Comparison of ENCODE assay signal across 16 mouse cellular contexts in the genomic region with DNA sequence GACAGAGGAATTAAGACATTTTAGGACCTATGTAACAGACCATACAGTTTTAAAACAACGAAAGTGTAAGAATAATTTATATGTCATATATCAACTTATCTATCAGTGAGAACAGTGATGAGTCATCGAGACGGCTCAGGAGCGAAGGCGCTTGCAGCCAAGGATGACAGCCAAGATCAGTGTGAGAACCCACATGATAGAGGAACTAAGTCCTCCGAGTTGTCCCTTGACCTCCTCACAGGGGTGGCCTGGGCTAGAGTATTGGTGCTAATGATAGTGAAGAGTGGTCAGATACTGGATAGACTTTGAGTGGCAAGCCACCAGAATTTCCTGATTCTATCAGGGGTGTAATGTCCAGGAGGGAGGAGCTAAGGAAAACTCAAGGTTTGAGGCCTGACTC. TPM values are rescaled to one million over a fixed set of nuclear protein-coding genes. Genes with fewer than 3 reads are reported as not detected.
DNase-seq lines count a peak whose midpoint lies in the region; ATAC-seq lines count a peak whose summit lies in the region.
"Had no signal": no experiment of that assay in that cellular context is flagged by ENCODE, and none has a peak within 500 bp of the region (broad histone marks: within the 10 kb centered on the region; RNA-seq: fewer than 3 reads in every experiment).

No protein-coding gene starts in this region.

- no peak overlapping the region for H3K4me3 ChIP-seq in intestine, embryonic 16.5 days (ENCODE audit: low read length)
- H3K4me3 ChIP-seq: embryonic facial prominence, embryonic 12.5 days; heart, embryonic 13.5 days; neural tube, embryonic 15.5 days had no signal

- ATAC-seq in intestine, embryonic 16.5 days, result peak; percentile 65
- ATAC-seq: inflammation-experienced regulatory T-cells, adult 6 months had no signal

- H3K9ac ChIP-seq in intestine, embryonic 16.5 days (ENCODE audit: low read depth, low read length), result no peak overlapping the region
- H3K9ac ChIP-seq: embryonic facial prominence, embryonic 12.5 days; heart, embryonic 13.5 days; liver, embryonic 14.5 days; neural tube, embryonic 15.5 days had no signal

- H3K4me2 ChIP-seq in intestine, embryonic 16.5 days (ENCODE audit: low read depth, low read length), result no peak overlapping the region
- H3K4me2 ChIP-seq: embryonic facial prominence, embryonic 12.5 days; heart, embryonic 13.5 days; midbrain, embryonic 11.5 days; neural tube, embryonic 15.5 days had no signal

- no peaks in the 10 kb centered on the region for H3K36me3 ChIP-seq in intestine, embryonic 16.5 days (ENCODE audit: control insufficient read depth, insufficient read depth, low read length)
- H3K36me3 ChIP-seq: embryonic facial prominence, embryonic 12.5 days; neural tube, embryonic 15.5 days had no signal

- no peaks in the 10 kb centered on the region for H3K9me3 ChIP-seq in intestine, embryonic 16.5 days (ENCODE audit: control insufficient read depth, low read length)
- H3K9me3 ChIP-seq: embryonic facial prominence, embryonic 12.5 days; heart, embryonic 13.5 days; neural tube, embryonic 15.5 days had no signal

- peak overlapping the region; percentile 66 for H3K27ac ChIP-seq in intestine, embryonic 16.5 days (ENCODE audit: low read length)
- H3K27ac ChIP-seq: embryonic facial prominence, embryonic 12.5 days; heart, embryonic 13.5 days; liver, embryonic 14.5 days; neural tube, embryonic 15.5 days had no signal

- 56% methylated on average over 6 of the region's 6 CpGs for WGBS in intestine, embryonic 16.5 days

- no peaks in the 10 kb centered on the region for H3K27me3 ChIP-seq in intestine, embryonic 16.5 days (replicated peaks; ENCODE audit: control insufficient read depth, insufficient read depth, low read length)
- H3K27me3 ChIP-seq: embryonic facial prominence, embryonic 12.5 days; heart, embryonic 13.5 days; neural tube, embryonic 15.5 days had no signal

- H3K4me1 ChIP-seq in intestine, embryonic 16.5 days (ENCODE audit: control insufficient read depth, insufficient read depth, low read length), result peaks cover 30% of the 10 kb centered on the region

- DNase-seq in kidney, postnatal 36 days, result peak; percentile 44 to 57
- DNase-seq in kidney, postnatal 4 days, result no peak
- peak; percentile 45 for DNase-seq in 3T3-L1 (ENCODE audit: low read depth, low spot score)
- DNase-seq in MEL-GATA-1-ER (ENCODE audit: extremely low read depth, low read depth), result peak; percentile 59
- DNase-seq in cerebellum, adult 9-11 months, result no peak
- DNase-seq in right cerebral cortex, postnatal 14 days, result no peak
- DNase-seq: kidney, postnatal 25 days; layer of hippocampus, postnatal 36 days; retina, postnatal 1 day had no signal

RNA-seq across cellular contexts. Expression of gene Mfsd4b1, which starts 48.5 kb away (rescaled TPM):
- polyA plus RNA-seq in intestine, embryonic 16.5 days (2015; fragmentation: Nextera tagmentation; extraction: Ambion mirVana), result 1.4 and 3.4 TPM in 2 replicates
- polyA plus RNA-seq: inflammation-experienced regulatory T-cells, adult 6 months; midbrain, embryonic 11.5 days had no signal

Comparison
In these comparisons a context has a peak if more than half of its experiments do, and no peak if none do; other contexts are left out.
1. DNase-seq: peak in kidney, postnatal 36 days (2 of 2), 3T3-L1 (single experiment) and MEL-GATA-1-ER (single experiment); none in kidney, postnatal 4 days (0 of 2), cerebellum, adult 9-11 months (single experiment) and right cerebral cortex, postnatal 14 days (single experiment).